Mouse (Mus musculus) forebrain, embryonic 11.5 days (tissue): ENCODE data around the gene Ophn1. TPM values are rescaled to one million over a fixed set of nuclear protein-coding genes. Genes with fewer than 3 reads are reported as not detected.

Experiments used
- microRNA-seq: library from miRNA; unstranded; fragments of <30 nt; microRNA quantifications from one replicate; pipeline ENCODE4, GENCODE M21; 2016; ENCODE audit not compliant: insufficient number of aligned reads
- polyA plus RNA-seq: library from polyadenylated mRNA; unstranded; fragments of >200 nt; fragmentation: Nextera tagmentation; extraction: Ambion mirVana; gene quantifications from 2 replicates; pipeline ENCODE4 v1.2.1, GENCODE M21; 2014

The Ophn1 gene
- polyA plus RNA-seq, 1 experiment from 2014 or later = 20.5 TPM

Small RNA genes lying within 50 kb of the gene (microRNA-seq; reads per million reads assigned to microRNA genes)
- not detected for gene Gm27554

Other genes starting within 250 kb of the Ophn1 start
- gene Yipf6, start 45.3 kb upstream of the Ophn1 start, polyA plus RNA-seq = 23.1 and 24.2 TPM in 2 replicates
- gene Stard8, start 112.2 kb upstream of the Ophn1 start, polyA plus RNA-seq = 8.9 and 9.4 TPM in 2 replicates
- 115 and 116 TPM in 2 replicates for gene Efnb1, start 245.1 kb upstream of the Ophn1 start, polyA plus RNA-seq